Mouse (Mus musculus) heart, embryonic 11.5 days (tissue): ENCODE results near the gene Mthfd1. TPM values are rescaled to one million over a fixed set of nuclear protein-coding genes. Genes with fewer than 3 reads are reported as not detected.
A peak's percentile ranks its signal among the peaks of the same experiment; 100 is the strongest.
"Not testable (repeated sequence)": the region's sequence is repeated elsewhere in the genome, so short reads cannot be mapped to it uniquely, and the experiment has no call there.

ENCODE experiments used
- ATAC-seq: fragments of 200-750 bp; cut with Nextera tagmentation; replicated peaks from 2 replicates; pipeline ENCODE4 v1.8.0; 2017; ENCODE audit warnings: moderate library complexity; ENCODE audit not compliant: insufficient number of reproducible peaks, low FRiP score, low TSS enrichment
- H3K27ac ChIP-seq: fragments of 300-500 bp; sonication (generic); 2 replicates; pipeline ENCODE4 v1.5.1; 2014; ENCODE audit warnings: mild to moderate bottlenecking, low read depth, low read length
- H3K27me3 ChIP-seq: fragments of 300-500 bp; sonication (generic); 2 replicates; pipeline ENCODE4 v1.6.1; 2014; ENCODE audit warnings: mild to moderate bottlenecking, low read length, mixed read lengths; ENCODE audit not compliant: control insufficient read depth, insufficient read depth
- H3K36me3 ChIP-seq: fragments of 300-500 bp; sonication (generic); 2 replicates; pipeline ENCODE4 v1.6.1; 2014; ENCODE audit warnings: mild to moderate bottlenecking, low read length, moderate library complexity, mixed read lengths; ENCODE audit not compliant: control insufficient read depth, insufficient read depth
- H3K4me1 ChIP-seq: fragments of 300-500 bp; sonication (generic); 2 replicates; pipeline ENCODE4 v1.6.1; 2014; ENCODE audit warnings: low read length; ENCODE audit not compliant: control insufficient read depth, insufficient read depth
- H3K4me2 ChIP-seq: fragments of 300-500 bp; sonication (generic); 2 replicates; pipeline ENCODE4 v1.6.1; 2014; ENCODE audit warnings: mild to moderate bottlenecking, moderate library complexity
- H3K4me3 ChIP-seq: fragments of 300-500 bp; sonication (generic); 2 replicates; pipeline ENCODE4 v1.5.1; 2014; ENCODE audit warnings: low read depth, low read length
- H3K9ac ChIP-seq: fragments of 300-500 bp; sonication (generic); 2 replicates; pipeline ENCODE4 v1.6.1; 2014; ENCODE audit warnings: mild to moderate bottlenecking, low read depth, low read length, moderate library complexity
- H3K9me3 ChIP-seq: fragments of 300-500 bp; sonication (generic); replicated peaks from 2 replicates; pipeline ENCODE4 v1.6.1; 2016; ENCODE audit warnings: low read length; ENCODE audit not compliant: control insufficient read depth
- WGBS: fragments of 180-500 bp; shearing (Covaris S2); extraction: QIAGEN DNeasy Blood & Tissue Kit; methylation state at CpG from one replicate; pipeline ENCODE4 v1.1.7; 2014; ENCODE audit not compliant: insufficient replicate concordance; 5-methylcytosine and 5-hydroxymethylcytosine counted together
- polyA plus RNA-seq: library from polyadenylated mRNA; unstranded; fragments of >200 nt; fragmentation: Nextera tagmentation; extraction: Ambion mirVana; gene quantifications from 2 replicates; pipeline ENCODE4 v1.2.1, GENCODE M21; 2014

Mthfd1 gene
- polyA plus RNA-seq, result 44.5 and 48.6 TPM in 2 replicates

DNA sequence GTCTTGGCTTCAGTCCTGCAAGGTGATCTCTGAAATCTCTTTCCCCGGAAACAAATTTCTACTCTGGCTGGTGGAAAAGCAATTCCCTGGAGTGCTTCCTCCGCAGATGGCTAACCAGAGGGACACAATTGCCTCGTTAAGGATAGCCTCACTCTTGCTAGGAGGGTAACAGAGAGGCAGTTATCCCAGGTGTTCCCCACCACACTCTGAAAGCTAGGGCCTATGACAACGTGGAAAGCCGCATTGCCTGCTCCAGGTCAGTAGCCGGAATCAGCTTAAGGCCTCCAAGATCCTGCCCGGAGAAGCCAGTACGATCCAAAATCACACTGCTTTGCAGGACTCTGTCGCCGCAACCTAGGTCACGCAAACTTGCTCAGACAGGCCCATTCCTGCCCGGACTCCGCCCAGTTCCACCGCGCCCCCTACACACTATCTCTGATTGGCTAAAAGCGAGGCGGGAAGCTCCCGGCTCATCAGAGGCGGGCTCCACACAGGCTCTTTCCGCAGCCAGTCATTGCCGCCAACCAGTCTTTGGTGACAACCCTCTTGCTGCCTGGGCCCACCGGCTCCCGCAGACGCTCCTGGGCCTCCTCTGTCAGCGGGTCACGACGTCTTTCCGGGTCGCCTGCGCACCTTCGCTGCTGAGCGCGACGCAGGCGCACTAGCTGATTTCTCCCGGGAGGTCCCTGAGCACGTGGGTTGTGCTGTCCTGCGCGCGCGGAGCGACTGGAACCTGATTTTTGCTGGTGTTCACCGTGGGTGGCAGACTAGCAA, at the start of gene Mthfd1:
Mthfd1 (plus strand) TSS at position 574 of the 774 bp plus-strand sequence.
- Histone ChIP-seq H3K27ac (peak within 1 kb of the TSS; percentile 80), H3K9ac (peak within 1 kb of the TSS; percentile 85), H3K9me3 (no peaks in the 10 kb centered on the region), H3K36me3 (no peaks in the 10 kb centered on the region), H3K4me3 (peak within 1 kb of the TSS; percentile 68), H3K4me1 (peaks cover 6% of the 10 kb centered on the region), H3K4me2 (peak within 1 kb of the TSS; percentile 96), H3K27me3 (no peaks in the 10 kb centered on the region)
- ATAC-seq, result peak; percentile 98
- WGBS, result 2% methylated on average over 43 of the region's 43 CpGs

GRCm38 (mm10) chr12:76209429-76209974, 45.6 kb upstream of the Mthfd1 start:
- no peaks in the 10 kb centered on the region for H3K36me3 ChIP-seq
- no peaks in the 10 kb centered on the region for H3K27me3 ChIP-seq
- no peak for ATAC-seq
- no peak overlapping the region for H3K4me3 ChIP-seq
- H3K4me2 ChIP-seq, result no peak overlapping the region
- 82% methylated on average over 5 of the region's 5 CpGs for WGBS
- no peak overlapping the region for H3K9ac ChIP-seq
- no peaks in the 10 kb centered on the region for H3K4me1 ChIP-seq
- no peaks in the 10 kb centered on the region for H3K9me3 ChIP-seq
- H3K27ac ChIP-seq, result no peak overlapping the region

DNA sequence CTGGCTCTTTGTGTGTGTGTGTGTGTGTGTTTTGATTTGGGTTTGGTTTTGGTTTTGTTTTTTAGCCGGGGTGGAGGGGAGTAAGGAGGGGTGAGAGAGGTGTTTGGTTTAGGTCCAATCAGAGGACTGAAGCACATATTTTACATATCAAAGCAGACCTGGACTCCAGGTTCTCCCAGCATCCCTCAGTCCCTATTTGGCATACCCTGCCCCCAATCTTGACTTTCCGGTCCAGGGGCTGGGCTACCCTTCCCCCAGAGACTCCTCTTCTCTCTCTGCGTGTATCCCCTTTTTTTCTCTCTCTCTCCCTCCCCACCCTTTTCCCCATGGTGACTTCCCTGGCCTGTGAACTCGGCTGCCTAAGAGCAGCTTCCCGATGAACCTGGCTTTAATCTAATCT, 40.0 kb upstream of the Mthfd1 start:
- H3K27ac ChIP-seq, result no peak overlapping the region

GRCm38 (mm10) chr12:76216716-76217115, 38.4 kb upstream of the Mthfd1 start:
- no peak for ATAC-seq
- Histone ChIP-seq H3K4me1 (peaks cover 18% of the 10 kb centered on the region), H3K36me3 (no peaks in the 10 kb centered on the region), H3K4me2 (peak overlapping the region; percentile 24), H3K4me3 (no peak overlapping the region), H3K27me3 (no peaks in the 10 kb centered on the region), H3K27ac (no peak overlapping the region), H3K9me3 (no peaks in the 10 kb centered on the region), H3K9ac (no peak overlapping the region)
- 56% methylated on average over 11 of the region's 11 CpGs for WGBS

More for the DNA sequence above, 40.0 kb upstream of the Mthfd1 start:
- no peak for ATAC-seq
- Histone ChIP-seq H3K36me3 (no peaks in the 10 kb centered on the region), H3K9me3 (no peaks in the 10 kb centered on the region), H3K9ac (no peak overlapping the region), H3K27me3 (no peaks in the 10 kb centered on the region), H3K4me2 (peak overlapping the region; percentile 19; the same call in 1 of the 2 replicates), H3K4me3 (no peak overlapping the region), H3K4me1 (peaks cover 18% of the 10 kb centered on the region)
- 5% methylated on average over 5 of the region's 5 CpGs for WGBS

- H3K4me1 ChIP-seq, H3K27me3 ChIP-seq, H3K36me3 ChIP-seq, H3K9me3 ChIP-seq, H3K9ac ChIP-seq, ATAC-seq, H3K4me2 ChIP-seq, H3K27ac ChIP-seq, H3K4me3 ChIP-seq: not testable (repeated sequence)
- WGBS, result 44% methylated on average over 3 of the region's 8 CpGs
Measured at GRCm38 (mm10) chr12:76222104-76222503, 33.0 kb upstream of the Mthfd1 start.

- no peaks in the 10 kb centered on the region for H3K4me1 ChIP-seq
- H3K27me3 ChIP-seq, result no peaks in the 10 kb centered on the region
- WGBS, result 75% methylated on average over 6 of the region's 6 CpGs
- no peaks in the 10 kb centered on the region for H3K9me3 ChIP-seq
- no peak for ATAC-seq
- H3K9ac ChIP-seq, result no peak overlapping the region
- no peaks in the 10 kb centered on the region for H3K36me3 ChIP-seq
- H3K4me3 ChIP-seq, result no peak overlapping the region
- H3K4me2 ChIP-seq, result no peak overlapping the region
- no peak overlapping the region for H3K27ac ChIP-seq
Measured at GRCm38 (mm10) chr12:76230644-76231043, 24.5 kb upstream of the Mthfd1 start.

DNA sequence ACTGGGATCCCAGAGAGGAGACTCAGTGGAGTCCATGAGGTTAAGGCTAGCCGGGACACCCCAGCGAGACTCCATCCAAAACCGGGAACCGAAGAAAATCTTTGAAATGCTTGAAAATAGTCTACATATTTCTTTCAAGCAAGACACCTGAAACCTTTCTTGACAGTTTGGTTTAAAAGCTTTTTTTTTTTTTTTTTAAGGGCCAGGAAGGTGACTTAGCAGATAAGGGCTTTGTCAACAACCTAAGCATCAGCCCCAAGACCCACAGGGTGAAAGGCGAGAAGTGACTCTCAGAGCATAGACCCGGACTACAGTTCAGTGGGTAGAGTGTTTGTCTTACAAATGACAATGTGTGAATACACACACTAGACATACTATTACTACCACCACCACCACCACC, 19.8 kb upstream of the Mthfd1 start:
- Histone ChIP-seq H3K9me3 (no peaks in the 10 kb centered on the region), H3K4me1 (no peaks in the 10 kb centered on the region), H3K27ac (no peak overlapping the region), H3K9ac (no peak overlapping the region), H3K27me3 (no peaks in the 10 kb centered on the region), H3K36me3 (no peaks in the 10 kb centered on the region), H3K4me2 (no peak overlapping the region), H3K4me3 (no peak overlapping the region)
- WGBS, result 80% methylated on average over 6 of the region's 6 CpGs
- no peak for ATAC-seq

- no peak overlapping the region for H3K9ac ChIP-seq
- H3K4me1 ChIP-seq, result no peaks in the 10 kb centered on the region
- no peak overlapping the region for H3K27ac ChIP-seq
- H3K27me3 ChIP-seq, result no peaks in the 10 kb centered on the region
- no peaks in the 10 kb centered on the region for H3K36me3 ChIP-seq
- H3K4me2 ChIP-seq, result no peak overlapping the region
- H3K4me3 ChIP-seq, result no peak overlapping the region
- 60% methylated on average over 10 of the region's 10 CpGs for WGBS
- ATAC-seq, result no peak
- no peaks in the 10 kb centered on the region for H3K9me3 ChIP-seq
Measured at GRCm38 (mm10) chr12:76239145-76239838, 15.8 kb upstream of the Mthfd1 start.
